Mouse (Mus musculus): ENCODE results near the gene Itpk1.

- TF ChIP-seq CTCF (IDR thresholded peaks at IDR 0.05) = peak; percentile 89
- no peak for TF ChIP-seq POLR2A (IDR thresholded peaks at IDR 0.05; ENCODE audit: insufficient read depth, low read depth, low read length)
- TF ChIP-seq EP300 (IDR thresholded peaks at IDR 0.05; ENCODE audit: insufficient read depth, low read depth, low read length) = 0 out of 2 replicates have a peak, but pooled peaks have one; percentile 24
Observed at GRCm38 (mm10) chr12:102579041-102579440, 125.7 kb downstream of the Itpk1 start.
